Mouse (Mus musculus) limb, embryonic 14.5 days (tissue): ENCODE measurements at regions not wholly inside any gene's neighbourhood (a gene's known extent, or its start where the extent isn't known, plus 50 kb on each side); places are given as distances from the start of the nearest gene placed in this dataset.

Experiments used
- ATAC-seq: fragments of 200-750 bp; cut with Nextera tagmentation; 2 replicates; pipeline ENCODE4 v1.8.0; 2017; ENCODE audit warnings: low read depth, moderate number of reproducible peaks, moderate TSS enrichment; ENCODE audit not compliant: low FRiP score
- DNase-seq: peaks from one replicate; pipeline ENCODE4 v3.0.0-alpha.2; 2015; ENCODE audit warnings: low spot score
- H3K27ac ChIP-seq: fragments of 300-500 bp; sonication (generic); replicated peaks from 2 replicates; pipeline ENCODE4 v1.5.1; 2014; ENCODE audit warnings: low read depth, mild to moderate bottlenecking, low read length, moderate library complexity, mixed read lengths
- H3K27me3 ChIP-seq: fragments of 300-500 bp; sonication (generic); 2 replicates; pipeline ENCODE4 v1.6.1; 2014; ENCODE audit warnings: low read length, mixed read lengths; ENCODE audit not compliant: control insufficient read depth, insufficient read depth
- H3K36me3 ChIP-seq: fragments of 300-500 bp; sonication (generic); 2 replicates; pipeline ENCODE4 v1.6.1; 2014; ENCODE audit warnings: mild to moderate bottlenecking, low read length, moderate library complexity, mixed read lengths; ENCODE audit not compliant: control insufficient read depth, insufficient read depth
- H3K4me1 ChIP-seq: fragments of 300-500 bp; sonication (generic); 2 replicates; pipeline ENCODE4 v1.6.1; 2014; ENCODE audit warnings: antibody characterized with exemption, low read length, mixed read lengths; ENCODE audit not compliant: control insufficient read depth, insufficient read depth
- H3K4me2 ChIP-seq: fragments of 300-500 bp; sonication (generic); replicated peaks from 2 replicates; pipeline ENCODE4 v1.6.1; 2014; ENCODE audit warnings: low read depth, mild to moderate bottlenecking, low read length, moderate library complexity; ENCODE audit not compliant: severe bottlenecking
- H3K4me3 ChIP-seq: fragments of 300-500 bp; sonication (generic); replicated peaks from 2 replicates; pipeline ENCODE4 v1.5.1; 2014; ENCODE audit warnings: low read length
- H3K9ac ChIP-seq: fragments of 300-500 bp; sonication (generic); 2 replicates; pipeline ENCODE4 v1.6.1; 2014; ENCODE audit warnings: mild to moderate bottlenecking, low read depth, low read length, moderate library complexity; ENCODE audit not compliant: severe bottlenecking
- H3K9me3 ChIP-seq: fragments of 300-500 bp; sonication (generic); 2 replicates; pipeline ENCODE4 v1.6.1; 2016; ENCODE audit warnings: low read length; ENCODE audit not compliant: control insufficient read depth
- POLR2A ChIP-seq: fragments of 200-500 bp; IDR thresholded peaks from 2 replicates; pipeline ENCODE4 v1.8.0; 2012; ENCODE audit warnings: inconsistent platforms, mild to moderate bottlenecking, moderate library complexity, borderline replicate concordance; ENCODE audit not compliant: insufficient read depth, insufficient read length; ENCODE audit errors: extremely low read depth
- WGBS: fragments of 180-500 bp; shearing (Covaris S2); extraction: QIAGEN DNeasy Blood & Tissue Kit; methylation state at CpG from one replicate; pipeline ENCODE4 v1.1.7; 2014; 5-methylcytosine and 5-hydroxymethylcytosine counted together

- Histone ChIP-seq H3K27me3 (no peaks in the 10 kb centered on the region), H3K27ac (no peak overlapping the region), H3K4me1 (no peaks in the 10 kb centered on the region), H3K9me3 (no peaks in the 10 kb centered on the region), H3K4me2 (no peak overlapping the region), H3K36me3 (no peaks in the 10 kb centered on the region), H3K9ac (no peak overlapping the region), H3K4me3 (no peak overlapping the region)
- DNase-seq (no peak), ATAC-seq (no peak)
- TF ChIP-seq POLR2A: no peak
Observed at GRCm38 (mm10) chr13:11181191-11181590, 820.5 kb upstream of the Chrm3 start.

GRCm38 (mm10) chr13:11180356-11180755, 819.7 kb upstream of the Chrm3 start:
- Histone ChIP-seq H3K36me3 (no peaks in the 10 kb centered on the region), H3K27me3 (no peaks in the 10 kb centered on the region), H3K4me1 (no peaks in the 10 kb centered on the region), H3K4me3 (no peak overlapping the region), H3K4me2 (no peak overlapping the region), H3K9ac (no peak overlapping the region), H3K9me3 (no peaks in the 10 kb centered on the region), H3K27ac (no peak overlapping the region)
- ATAC-seq (no peak), DNase-seq (no peak)
- TF ChIP-seq POLR2A: no peak
- WGBS: 86% methylated on average over 1 of the region's 1 CpGs

DNA sequence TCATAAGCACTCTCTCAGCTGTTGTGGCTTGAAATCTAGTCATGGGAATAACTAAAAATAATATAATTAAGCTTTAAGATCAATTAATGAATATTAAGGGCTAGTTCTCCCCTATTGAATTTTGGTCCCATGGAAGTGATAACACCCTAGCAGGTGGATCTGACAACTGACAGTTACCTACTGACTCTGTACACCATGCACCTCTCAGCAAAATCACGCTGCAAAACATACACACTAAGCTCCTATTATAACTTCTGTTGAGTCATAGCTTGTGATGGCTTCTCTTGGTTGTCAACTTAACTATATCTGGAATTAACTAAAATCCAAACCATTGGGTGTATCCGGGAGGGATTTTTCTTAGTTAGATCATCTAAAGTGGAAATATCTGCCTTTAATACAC, 817.9 kb upstream of the Chrm3 start:
- no peak for ATAC-seq
- Histone ChIP-seq H3K27ac (no peak overlapping the region), H3K9me3 (no peaks in the 10 kb centered on the region), H3K9ac (no peak overlapping the region), H3K36me3 (no peaks in the 10 kb centered on the region), H3K4me2 (no peak overlapping the region), H3K27me3 (no peaks in the 10 kb centered on the region), H3K4me3 (no peak overlapping the region), H3K4me1 (no peaks in the 10 kb centered on the region)
- 92% methylated on average over 2 of the region's 2 CpGs for WGBS
- DNase-seq: no peak
- TF ChIP-seq POLR2A: no peak

GRCm38 (mm10) chr13:11177642-11178420, 817.2 kb upstream of the Chrm3 start:
- 81% methylated on average over 6 of the region's 6 CpGs for WGBS

GRCm38 (mm10) chr13:11167115-11167514, 806.5 kb upstream of the Chrm3 start:
- Histone ChIP-seq H3K9me3 (no peaks in the 10 kb centered on the region), H3K4me2 (no peak overlapping the region), H3K4me3 (no peak overlapping the region), H3K4me1 (no peaks in the 10 kb centered on the region), H3K9ac (no peak overlapping the region), H3K27ac (no peak overlapping the region), H3K27me3 (no peaks in the 10 kb centered on the region), H3K36me3 (no peaks in the 10 kb centered on the region)
- no peak for ATAC-seq
- no peak for TF ChIP-seq POLR2A
- no peak for DNase-seq
- WGBS: 60% methylated on average over 5 of the region's 5 CpGs

More at GRCm38 (mm10) chr13:11177642-11178420, 817.2 kb upstream of the Chrm3 start:
- Histone ChIP-seq H3K4me2 (no peak overlapping the region), H3K27ac (no peak overlapping the region), H3K9ac (no peak overlapping the region), H3K36me3 (no peaks in the 10 kb centered on the region), H3K4me3 (no peak overlapping the region), H3K9me3 (no peaks in the 10 kb centered on the region), H3K27me3 (no peaks in the 10 kb centered on the region), H3K4me1 (no peaks in the 10 kb centered on the region)
- DNase-seq (no peak), ATAC-seq (no peak)
- TF ChIP-seq POLR2A: no peak

GRCm38 (mm10) chr13:11164130-11164529, 803.5 kb upstream of the Chrm3 start:
- 79% methylated on average over 3 of the region's 3 CpGs for WGBS
- no peaks in the 10 kb centered on the region for H3K9me3 ChIP-seq
- H3K9ac ChIP-seq: no peak overlapping the region
- no peaks in the 10 kb centered on the region for H3K4me1 ChIP-seq
- H3K4me2 ChIP-seq: no peak overlapping the region
- H3K4me3 ChIP-seq: no peak overlapping the region
- no peak overlapping the region for H3K27ac ChIP-seq
- no peak for TF ChIP-seq POLR2A
- H3K36me3 ChIP-seq: no peaks in the 10 kb centered on the region
- ATAC-seq (no peak), DNase-seq (no peak)
- no peaks in the 10 kb centered on the region for H3K27me3 ChIP-seq
